Mouse (Mus musculus): ENCODE measurements around the gene Capn7. TPM values are rescaled to one million over a fixed set of nuclear protein-coding genes. Genes with fewer than 3 reads are reported as not detected.
A peak's percentile ranks its signal among the peaks of the same experiment; 100 is the strongest.

Capn7 gene
- polyA plus RNA-seq, 1 experiment = 37.5 TPM

DNA sequence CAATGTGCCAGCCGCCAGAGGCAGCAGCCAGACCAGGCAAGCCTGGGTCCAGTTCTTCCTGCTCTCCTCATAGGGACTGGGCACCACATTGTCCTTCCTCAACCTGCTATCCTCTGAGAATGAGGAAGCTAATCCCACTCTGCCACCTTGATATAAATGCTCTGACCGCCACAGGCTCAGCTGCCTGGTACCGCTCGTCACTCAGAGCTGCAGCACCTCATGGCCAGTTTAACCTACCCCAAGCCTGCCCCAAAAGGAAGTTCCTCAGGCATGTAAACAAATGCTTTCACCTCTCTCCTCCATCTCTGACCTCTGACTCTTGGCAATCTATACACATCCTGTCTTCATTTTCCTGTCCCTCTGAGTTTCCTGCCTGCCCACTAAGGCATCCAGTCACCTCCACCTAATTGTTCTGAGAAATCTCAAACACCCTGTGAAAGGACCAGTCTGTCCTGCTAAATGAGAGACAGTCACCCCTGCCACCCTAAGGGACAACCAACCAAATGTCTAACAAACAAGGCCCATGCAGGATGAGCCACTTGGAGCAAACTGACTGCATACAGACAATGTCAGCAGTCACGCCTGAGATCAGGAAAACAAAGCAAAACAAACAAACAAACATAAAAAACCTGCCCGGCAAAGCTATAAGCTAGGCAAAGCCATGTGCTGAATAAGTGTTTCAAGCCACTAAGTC is 71.6 kb downstream of the Capn7 start:
- H3K4me1 ChIP-seq (ENCODE audit: control insufficient read depth, insufficient read depth, low read length) = peaks cover 74% of the 10 kb centered on the region
- peak overlapping the region; percentile 21 for H3K27ac ChIP-seq (ENCODE audit: insufficient read depth, low read depth, low read length)
- no peak for TF ChIP-seq CTCF (IDR thresholded peaks at IDR 0.05; ENCODE audit: low read depth, low read length)
- TF ChIP-seq POLR2A (IDR thresholded peaks at IDR 0.05; ENCODE audit: borderline replicate concordance, low read depth, low read length) = no peak
- H3K4me3 ChIP-seq (ENCODE audit: insufficient read depth, low read length) = no peak overlapping the region

GRCm38 (mm10) chr14:31408666-31409065 is 72.2 kb downstream of the Capn7 start:
- H3K27ac ChIP-seq (ENCODE audit: insufficient read depth, low read depth, low read length) = no peak overlapping the region
- no peak overlapping the region for H3K4me3 ChIP-seq (ENCODE audit: insufficient read depth, low read length)
- TF ChIP-seq CTCF (IDR thresholded peaks at IDR 0.05; ENCODE audit: low read depth, low read length) = no peak
- peaks cover 77% of the 10 kb centered on the region for H3K4me1 ChIP-seq (ENCODE audit: control insufficient read depth, insufficient read depth, low read length)

GRCm38 (mm10) chr14:31410123-31410724 is 73.8 kb downstream of the Capn7 start:
- no peak overlapping the region for H3K27ac ChIP-seq (ENCODE audit: insufficient read depth, low read depth, low read length)
- no peak overlapping the region for H3K4me3 ChIP-seq (ENCODE audit: insufficient read depth, low read length)
- TF ChIP-seq CTCF (IDR thresholded peaks at IDR 0.05; ENCODE audit: low read depth, low read length) = no peak
- TF ChIP-seq POLR2A (IDR thresholded peaks at IDR 0.05; ENCODE audit: borderline replicate concordance, low read depth, low read length) = no peak
- H3K4me1 ChIP-seq (ENCODE audit: control insufficient read depth, insufficient read depth, low read length) = peaks cover 84% of the 10 kb centered on the region

DNA sequence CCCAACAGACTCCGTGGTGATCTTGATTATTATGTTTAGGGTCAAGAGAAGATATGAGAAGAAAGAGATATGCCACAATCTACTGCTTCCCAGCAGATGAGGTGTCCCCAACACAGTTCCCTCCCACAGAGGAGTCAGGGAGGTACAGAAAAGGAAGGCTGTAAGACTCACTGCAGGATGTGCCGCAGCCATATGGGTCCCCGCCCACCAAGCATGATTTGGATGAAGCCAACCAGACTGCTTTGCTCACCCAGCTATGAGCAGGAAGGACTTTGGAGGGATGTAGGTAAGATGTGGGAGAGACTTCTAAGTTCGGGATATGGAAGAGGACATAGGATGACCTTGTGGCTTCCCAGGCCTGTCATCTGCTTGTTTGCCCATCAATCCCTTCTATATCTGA is 74.3 kb downstream of the Capn7 start:
- Histone ChIP-seq H3K4me3 (ENCODE audit: insufficient read depth, low read length) (no peak overlapping the region), H3K27ac (ENCODE audit: insufficient read depth, low read depth, low read length) (no peak overlapping the region), H3K4me1 (ENCODE audit: control insufficient read depth, insufficient read depth, low read length) (peaks cover 85% of the 10 kb centered on the region)
- no peak for TF ChIP-seq CTCF (IDR thresholded peaks at IDR 0.05; ENCODE audit: low read depth, low read length)
- TF ChIP-seq POLR2A (IDR thresholded peaks at IDR 0.05; ENCODE audit: borderline replicate concordance, low read depth, low read length) = no peak

- peaks cover 70% of the 10 kb centered on the region for H3K4me1 ChIP-seq (ENCODE audit: control insufficient read depth, insufficient read depth, low read length)
- TF ChIP-seq POLR2A (IDR thresholded peaks at IDR 0.05; ENCODE audit: borderline replicate concordance, low read depth, low read length) (no peak), CTCF (IDR thresholded peaks at IDR 0.05; ENCODE audit: low read depth, low read length) (no peak)
These were observed 76.2 kb downstream of the Capn7 start for GRCm38 (mm10) chr14:31412651-31413056.

DNA sequence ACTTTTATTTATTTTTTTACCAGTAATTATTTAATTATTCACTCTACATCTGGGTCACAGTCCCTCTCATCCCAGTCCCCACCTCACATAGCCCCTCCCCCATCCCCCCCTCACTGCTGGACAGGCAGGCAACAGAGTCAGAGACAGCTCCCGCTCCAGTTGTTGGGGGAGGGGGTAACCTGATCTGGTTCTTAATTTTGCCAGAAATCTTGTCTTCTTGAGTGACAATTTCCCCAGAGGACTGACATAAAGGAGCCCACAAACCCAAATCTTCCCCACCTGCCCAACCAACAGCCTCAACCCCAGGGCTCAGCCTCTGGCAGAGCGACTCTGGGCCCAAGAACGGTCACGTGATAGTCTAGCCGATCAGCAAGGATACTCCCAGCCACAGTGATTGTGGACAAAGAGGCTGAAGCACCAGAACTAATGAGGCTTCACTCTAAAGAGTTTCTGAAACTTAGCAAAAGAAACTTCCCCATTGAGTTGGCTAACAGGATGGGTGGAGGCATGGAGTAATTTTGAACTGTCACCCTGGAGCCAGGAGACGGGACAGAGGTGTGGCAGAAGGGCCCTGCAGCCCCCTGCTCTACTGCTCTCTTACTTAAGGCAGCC is 77.1 kb downstream of the Capn7 start:
- Histone ChIP-seq H3K4me3 (ENCODE audit: insufficient read depth, low read length) (no peak overlapping the region), H3K4me1 (ENCODE audit: control insufficient read depth, insufficient read depth, low read length) (peaks cover 63% of the 10 kb centered on the region), H3K27ac (ENCODE audit: insufficient read depth, low read depth, low read length) (peak overlapping the region; percentile 84)
- no peak for TF ChIP-seq POLR2A (IDR thresholded peaks at IDR 0.05; ENCODE audit: borderline replicate concordance, low read depth, low read length)
- no peak for TF ChIP-seq CTCF (IDR thresholded peaks at IDR 0.05; ENCODE audit: low read depth, low read length)

More at GRCm38 (mm10) chr14:31412651-31413056, 76.2 kb downstream of the Capn7 start:
- H3K27ac ChIP-seq (ENCODE audit: insufficient read depth, low read depth, low read length) = peak overlapping the region; percentile 41
- H3K4me3 ChIP-seq (ENCODE audit: insufficient read depth, low read length) = no peak overlapping the region

- Histone ChIP-seq H3K4me3 (ENCODE audit: insufficient read depth, low read length) (no peak overlapping the region), H3K4me1 (ENCODE audit: control insufficient read depth, insufficient read depth, low read length) (peaks cover 63% of the 10 kb centered on the region)
- TF ChIP-seq CTCF (IDR thresholded peaks at IDR 0.05; ENCODE audit: low read depth, low read length) (no peak), POLR2A (IDR thresholded peaks at IDR 0.05; ENCODE audit: borderline replicate concordance, low read depth, low read length) (no peak)
These were observed 78.0 kb downstream of the Capn7 start for GRCm38 (mm10) chr14:31414235-31414966.

GRCm38 (mm10) chr14:31414967-31415376 is 78.5 kb downstream of the Capn7 start:
- TF ChIP-seq CTCF (IDR thresholded peaks at IDR 0.05; ENCODE audit: low read depth, low read length) (no peak), POLR2A (IDR thresholded peaks at IDR 0.05; ENCODE audit: borderline replicate concordance, low read depth, low read length) (no peak)
- H3K4me3 ChIP-seq (ENCODE audit: insufficient read depth, low read length) = no peak overlapping the region
- peaks cover 68% of the 10 kb centered on the region for H3K4me1 ChIP-seq (ENCODE audit: control insufficient read depth, insufficient read depth, low read length)
- no peak overlapping the region for H3K27ac ChIP-seq (ENCODE audit: insufficient read depth, low read depth, low read length)

More at GRCm38 (mm10) chr14:31414235-31414966, 78.0 kb downstream of the Capn7 start:
- H3K27ac ChIP-seq (ENCODE audit: insufficient read depth, low read depth, low read length) = peak overlapping the region; percentile 84

GRCm38 (mm10) chr14:31416411-31416810 is 80.0 kb downstream of the Capn7 start:
- TF ChIP-seq CTCF (IDR thresholded peaks at IDR 0.05; ENCODE audit: low read depth, low read length) (no peak), POLR2A (IDR thresholded peaks at IDR 0.05; ENCODE audit: borderline replicate concordance, low read depth, low read length) (no peak)
- Histone ChIP-seq H3K4me3 (ENCODE audit: insufficient read depth, low read length) (no peak overlapping the region), H3K27ac (ENCODE audit: insufficient read depth, low read depth, low read length) (no peak overlapping the region), H3K4me1 (ENCODE audit: control insufficient read depth, insufficient read depth, low read length) (peaks cover 67% of the 10 kb centered on the region)

Measured in bone marrow macrophage, adult 2 months (primary cell).